Mouse (Mus musculus): ENCODE measurements around the gene Adk. TPM values are rescaled to one million over a fixed set of nuclear protein-coding genes. Genes with fewer than 3 reads are reported as not detected.

Adk gene
- polyA plus RNA-seq, 1 experiment from 2014 or later, result 104 TPM

DNA sequence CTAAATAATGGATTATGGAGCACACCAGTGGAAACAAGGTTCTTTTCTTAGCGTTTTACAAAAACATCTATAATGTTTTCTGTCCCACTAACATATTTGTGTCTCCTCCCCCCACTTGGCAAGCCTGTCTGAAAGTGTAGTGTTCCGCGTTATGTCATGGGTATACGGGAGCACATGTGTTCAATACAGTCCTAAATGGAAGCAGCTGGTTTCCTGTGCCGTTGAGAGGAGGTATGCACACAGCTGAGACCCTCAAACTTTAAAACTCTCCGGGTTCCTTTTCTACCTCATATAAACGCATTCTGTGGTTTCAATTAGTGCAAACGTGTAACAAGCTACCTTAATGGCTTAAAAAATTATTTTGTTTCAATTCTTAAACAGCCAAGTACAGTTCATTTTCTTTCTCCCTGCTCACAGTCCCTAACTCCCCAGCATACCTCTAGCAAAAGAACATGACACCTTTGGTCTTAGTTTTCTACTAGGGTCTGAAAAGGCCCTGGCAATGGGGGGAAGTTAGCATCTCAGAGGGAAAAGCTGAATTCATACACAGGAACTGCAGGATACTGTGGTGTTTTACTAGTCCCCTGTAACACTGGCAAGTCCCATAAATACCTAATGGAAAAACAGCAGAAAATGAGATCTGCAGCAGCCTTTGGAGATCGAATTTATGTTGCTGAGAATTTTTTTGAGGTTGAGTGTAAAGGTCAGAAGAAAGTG, 235.5 kb downstream of the Adk start:
- H3K27ac ChIP-seq, result peak overlapping the region; percentile 48; the same call in 1 of the 2 replicates
- no peak overlapping the region for H3K4me2 ChIP-seq
- H3K9ac ChIP-seq, result no peak overlapping the region
- WGBS, result 74% methylated on average over 9 of the region's 9 CpGs
- no peaks in the 10 kb centered on the region for H3K9me3 ChIP-seq (replicated peaks)
- peaks cover 37% of the 10 kb centered on the region for H3K4me1 ChIP-seq
- no peak overlapping the region for H3K4me3 ChIP-seq
- no peak for ATAC-seq
- H3K27me3 ChIP-seq, result no peaks in the 10 kb centered on the region
- H3K36me3 ChIP-seq (ENCODE audit: poor library complexity, severe bottlenecking), result no peaks in the 10 kb centered on the region

DNA sequence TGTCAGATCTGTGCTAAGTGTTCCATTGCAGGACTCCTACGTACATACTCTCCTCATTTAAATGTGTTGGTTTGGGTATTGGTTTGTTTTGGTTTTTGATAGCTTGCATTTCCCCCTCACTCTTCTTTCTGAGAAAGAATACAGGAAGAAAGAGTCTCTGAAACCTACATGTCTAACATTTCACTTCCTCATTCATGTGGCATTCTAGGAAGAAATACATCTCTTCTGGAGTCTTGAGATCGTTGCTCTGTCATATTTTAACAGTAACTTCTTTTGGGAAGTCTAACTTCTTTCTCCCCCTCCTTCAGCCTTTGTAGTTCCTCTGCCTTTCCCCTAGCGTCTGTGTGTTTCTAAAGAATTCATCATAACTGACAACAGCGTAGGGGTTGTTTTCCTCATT, 247.4 kb downstream of the Adk start:
- Histone ChIP-seq H3K36me3 (ENCODE audit: poor library complexity, severe bottlenecking) (no peaks in the 10 kb centered on the region), H3K4me1 (peaks cover 5% of the 10 kb centered on the region), H3K9ac (no peak overlapping the region), H3K9me3 (replicated peaks) (no peaks in the 10 kb centered on the region), H3K27ac (no peak overlapping the region), H3K4me3 (no peak overlapping the region), H3K4me2 (no peak overlapping the region), H3K27me3 (no peaks in the 10 kb centered on the region)
- 87% methylated on average over 4 of the region's 4 CpGs for WGBS
- no peak for ATAC-seq

DNA sequence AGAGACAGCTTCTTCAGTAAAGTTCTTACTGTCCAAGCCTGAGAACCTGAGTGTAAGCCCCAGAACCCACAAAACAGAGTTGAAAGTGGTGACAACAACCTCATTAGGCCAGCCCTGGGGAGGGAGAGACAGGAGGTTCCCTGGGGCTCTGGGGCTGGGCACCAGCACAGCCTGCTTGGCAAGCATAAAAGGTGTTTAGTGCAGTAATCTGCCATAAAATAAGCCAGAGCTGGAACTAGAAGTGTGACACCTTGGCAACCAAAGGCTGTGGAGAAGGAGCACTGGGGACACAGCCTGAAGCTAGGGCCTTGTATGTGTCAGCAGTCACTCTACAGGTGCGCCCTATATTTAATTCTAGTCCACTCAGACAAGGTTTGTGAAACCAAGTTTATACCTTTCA, 252.4 kb downstream of the Adk start:
- H3K27ac ChIP-seq, result peak overlapping the region; percentile 68
- no peaks in the 10 kb centered on the region for H3K36me3 ChIP-seq (ENCODE audit: poor library complexity, severe bottlenecking)
- ATAC-seq, result peak; percentile 61

DNA sequence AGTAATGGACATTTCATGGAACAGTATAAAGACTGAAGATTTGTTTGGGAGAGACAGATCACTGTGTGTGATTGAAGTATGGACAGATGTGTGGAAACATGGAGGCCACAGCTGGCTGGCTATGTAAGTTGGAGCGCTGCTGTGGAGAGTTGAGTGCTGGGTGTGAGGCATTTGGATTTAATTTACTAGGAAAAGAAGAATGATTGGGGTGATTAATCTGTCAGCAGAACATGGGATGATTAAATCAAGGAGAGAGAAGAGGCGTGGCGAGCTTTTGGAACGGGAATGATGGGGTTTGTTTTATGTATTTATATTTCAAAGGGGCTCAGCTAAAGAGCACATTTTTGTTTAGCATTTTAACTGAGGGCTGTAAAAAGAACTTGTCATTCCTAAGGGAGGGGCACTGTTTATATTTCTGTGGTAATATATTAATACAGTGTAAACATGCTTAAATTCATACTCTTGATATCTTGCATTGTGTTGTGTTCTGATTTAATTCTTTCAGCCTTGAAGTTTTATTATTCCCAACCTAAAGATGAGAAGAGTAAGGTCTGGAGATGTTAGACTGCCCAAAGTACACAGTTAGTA, 256.1 kb downstream of the Adk start:
- H3K4me2 ChIP-seq, result no peak overlapping the region
- H3K9ac ChIP-seq, result no peak overlapping the region
- no peak overlapping the region for H3K4me3 ChIP-seq
- H3K9me3 ChIP-seq (replicated peaks), result no peaks in the 10 kb centered on the region
- H3K27me3 ChIP-seq, result no peaks in the 10 kb centered on the region
- no peak overlapping the region for H3K27ac ChIP-seq
- no peaks in the 10 kb centered on the region for H3K36me3 ChIP-seq (ENCODE audit: poor library complexity, severe bottlenecking)
- no peak for ATAC-seq
- H3K4me1 ChIP-seq, result peaks cover 20% of the 10 kb centered on the region
- WGBS, result 86% methylated on average over 4 of the region's 4 CpGs

More for the DNA sequence above, 252.4 kb downstream of the Adk start:
- Histone ChIP-seq H3K4me3 (no peak overlapping the region), H3K9ac (no peak overlapping the region), H3K27me3 (no peaks in the 10 kb centered on the region), H3K4me2 (no peak overlapping the region), H3K4me1 (peaks cover 20% of the 10 kb centered on the region), H3K9me3 (replicated peaks) (no peaks in the 10 kb centered on the region)
- 83% methylated on average over 1 of the region's 1 CpGs for WGBS

DNA sequence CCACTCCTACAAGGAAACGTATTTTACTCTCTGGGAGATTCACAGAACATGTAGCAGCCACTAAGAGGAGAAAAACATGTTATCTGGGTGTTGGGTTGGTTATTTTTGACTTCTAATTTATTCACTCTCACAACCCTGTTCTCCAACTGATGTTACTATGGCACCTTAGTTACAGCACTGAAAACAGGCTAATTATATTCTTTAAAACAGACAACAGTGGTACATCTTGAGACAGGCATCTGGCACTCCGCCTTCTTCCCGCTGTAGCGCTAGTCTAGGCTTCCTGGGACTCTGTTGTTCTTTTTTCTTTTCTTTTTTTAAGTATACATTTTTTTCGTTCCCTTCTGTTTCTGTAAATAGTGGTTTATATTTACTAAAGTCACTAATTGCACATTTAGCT, 258.2 kb downstream of the Adk start:
- no peaks in the 10 kb centered on the region for H3K36me3 ChIP-seq (ENCODE audit: poor library complexity, severe bottlenecking)
- no peaks in the 10 kb centered on the region for H3K9me3 ChIP-seq (replicated peaks)
- H3K4me3 ChIP-seq, result no peak overlapping the region
- no peak overlapping the region for H3K9ac ChIP-seq
- H3K4me1 ChIP-seq, result peaks cover 7% of the 10 kb centered on the region; the same call in 1 of the 2 replicates
- no peak for ATAC-seq
- 84% methylated on average over 5 of the region's 5 CpGs for WGBS
- H3K27ac ChIP-seq, result no peak overlapping the region; the same call in 1 of the 2 replicates
- no peak overlapping the region for H3K4me2 ChIP-seq
- no peaks in the 10 kb centered on the region for H3K27me3 ChIP-seq

DNA sequence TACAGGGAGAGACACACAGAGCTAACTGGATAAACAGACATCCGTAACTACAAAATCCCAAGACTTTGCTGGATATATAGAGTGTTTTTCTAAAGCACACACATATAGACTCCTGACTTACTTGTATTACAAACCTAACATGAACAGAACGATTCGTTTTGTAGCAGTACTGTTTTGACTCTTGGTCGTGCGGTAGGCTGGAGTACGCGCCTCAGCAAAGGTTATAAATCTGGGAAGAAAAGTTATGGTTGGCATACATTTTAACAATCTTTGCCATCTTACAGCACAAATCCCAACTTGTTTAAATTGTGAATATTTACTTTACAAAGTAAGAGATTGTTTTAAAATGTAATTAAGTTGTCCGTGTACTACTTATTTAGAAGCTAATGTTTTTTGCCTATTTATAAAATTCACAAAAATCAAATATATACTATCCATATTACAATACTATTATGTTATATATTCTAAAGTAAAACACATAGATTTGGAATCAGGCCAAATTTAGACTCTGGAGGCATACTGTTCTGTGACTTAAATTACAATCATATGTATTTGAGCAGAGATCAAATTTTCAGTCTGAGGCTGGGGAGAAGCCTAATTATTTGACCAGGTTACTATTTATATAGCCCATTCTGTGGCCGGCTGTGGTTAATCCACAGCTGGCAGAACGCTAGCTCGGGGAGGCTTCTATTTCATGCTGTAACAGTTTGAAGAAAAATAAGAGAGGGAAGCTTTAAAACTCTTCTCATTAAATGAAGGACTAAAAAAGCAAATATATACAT, 261.4 kb downstream of the Adk start:
- no peak overlapping the region for H3K27ac ChIP-seq
- no peaks in the 10 kb centered on the region for H3K4me1 ChIP-seq
- ATAC-seq, result no peak
- H3K4me2 ChIP-seq, result no peak overlapping the region
- H3K9ac ChIP-seq, result no peak overlapping the region
- H3K27me3 ChIP-seq, result no peaks in the 10 kb centered on the region
- H3K9me3 ChIP-seq (replicated peaks), result no peaks in the 10 kb centered on the region
- H3K36me3 ChIP-seq (ENCODE audit: poor library complexity, severe bottlenecking), result no peaks in the 10 kb centered on the region
- no peak overlapping the region for H3K4me3 ChIP-seq
- 83% methylated on average over 11 of the region's 11 CpGs for WGBS

DNA sequence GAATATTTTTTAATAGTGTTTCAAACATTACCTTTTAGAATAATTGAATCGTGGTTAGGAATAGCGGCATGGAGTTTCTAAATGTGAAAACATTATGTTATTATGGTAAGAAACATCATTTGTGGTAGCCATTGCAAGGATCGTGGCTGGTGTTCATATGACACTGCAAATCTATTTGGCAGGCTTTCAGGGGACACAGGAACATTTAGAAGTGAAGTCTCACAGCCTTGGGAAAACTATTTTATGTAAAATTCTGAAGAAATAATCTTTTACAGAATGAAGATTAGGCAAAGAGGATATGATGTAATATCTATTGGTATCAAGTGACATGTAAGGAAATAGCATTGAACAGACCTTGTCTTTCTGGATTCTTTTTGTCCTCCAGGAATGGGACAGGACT, 262.1 kb downstream of the Adk start:
- Histone ChIP-seq H3K27me3 (no peaks in the 10 kb centered on the region), H3K4me2 (no peak overlapping the region), H3K9ac (no peak overlapping the region), H3K9me3 (replicated peaks) (no peaks in the 10 kb centered on the region), H3K4me1 (no peaks in the 10 kb centered on the region), H3K36me3 (ENCODE audit: poor library complexity, severe bottlenecking) (no peaks in the 10 kb centered on the region), H3K27ac (no peak overlapping the region), H3K4me3 (no peak overlapping the region)
- 91% methylated on average over 3 of the region's 3 CpGs for WGBS
- no peak for ATAC-seq

DNA sequence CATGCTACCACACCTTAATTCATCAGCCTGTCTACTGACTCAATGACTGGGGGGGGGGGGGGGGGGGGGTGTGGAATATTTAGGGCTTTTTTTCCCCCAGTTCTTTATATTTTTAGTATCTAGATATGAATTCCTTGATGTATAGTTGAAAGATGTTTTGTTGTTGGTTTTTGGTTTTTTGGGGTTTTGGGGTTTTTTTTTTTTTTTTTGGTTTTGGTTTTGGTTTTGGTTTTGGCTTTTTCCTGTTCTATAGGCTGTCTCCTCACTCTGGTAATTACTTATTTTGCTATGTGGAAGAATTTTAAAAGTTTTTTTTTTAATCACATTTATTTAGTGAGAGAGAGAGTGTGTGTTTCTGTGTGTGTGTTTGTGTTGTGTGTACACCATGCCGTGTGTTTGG, 282.5 kb downstream of the Adk start:
- no peak overlapping the region for H3K4me3 ChIP-seq
- no peak overlapping the region for H3K9ac ChIP-seq
- 88% methylated on average over 1 of the region's 1 CpGs for WGBS
- H3K27ac ChIP-seq, result no peak overlapping the region
- no peaks in the 10 kb centered on the region for H3K36me3 ChIP-seq (ENCODE audit: poor library complexity, severe bottlenecking)
- peaks cover 8% of the 10 kb centered on the region; the same call in 1 of the 2 replicates for H3K4me1 ChIP-seq
- no peaks in the 10 kb centered on the region for H3K9me3 ChIP-seq (replicated peaks)
- H3K27me3 ChIP-seq, result no peaks in the 10 kb centered on the region
- ATAC-seq, result no peak
- H3K4me2 ChIP-seq, result no peak overlapping the region

DNA sequence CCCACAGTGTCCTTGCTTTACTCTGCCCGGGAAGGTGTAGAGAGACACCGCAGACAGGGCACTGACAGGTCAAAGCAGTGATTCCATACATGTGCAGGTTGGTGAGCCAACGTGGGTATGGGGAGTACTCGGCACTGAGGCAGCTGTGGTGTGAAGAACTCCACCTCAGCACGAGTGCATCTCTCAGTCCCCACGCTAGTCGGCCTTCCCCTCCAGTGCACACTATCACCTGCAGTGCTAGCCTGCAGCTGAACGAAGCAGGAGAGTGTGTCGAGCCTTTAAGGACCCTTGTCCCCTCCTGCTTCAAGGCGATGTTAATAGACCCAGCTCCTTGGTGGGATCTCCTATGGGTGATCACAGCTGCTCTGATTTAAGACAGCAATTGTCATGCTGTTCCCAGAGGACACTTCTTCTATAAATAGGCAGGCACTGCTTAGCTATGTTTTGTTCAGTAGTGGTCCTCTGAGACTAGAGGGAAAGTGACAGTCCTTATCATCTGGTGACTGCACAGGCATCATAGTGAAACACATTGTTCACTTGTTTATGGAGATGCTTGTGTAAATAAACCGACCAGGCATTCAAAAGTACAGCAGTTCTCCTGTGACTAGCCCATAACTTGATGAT, 283.4 kb downstream of the Adk start:
- no peaks in the 10 kb centered on the region for H3K9me3 ChIP-seq (replicated peaks)
- H3K4me2 ChIP-seq, result no peak overlapping the region
- no peaks in the 10 kb centered on the region for H3K36me3 ChIP-seq (ENCODE audit: poor library complexity, severe bottlenecking)
- no peak overlapping the region for H3K9ac ChIP-seq
- H3K27me3 ChIP-seq, result no peaks in the 10 kb centered on the region
- no peak overlapping the region for H3K4me3 ChIP-seq
- no peak for ATAC-seq
- no peak overlapping the region for H3K27ac ChIP-seq
- H3K4me1 ChIP-seq, result peaks cover 8% of the 10 kb centered on the region; the same call in 1 of the 2 replicates
- WGBS, result 67% methylated on average over 11 of the region's 11 CpGs

DNA sequence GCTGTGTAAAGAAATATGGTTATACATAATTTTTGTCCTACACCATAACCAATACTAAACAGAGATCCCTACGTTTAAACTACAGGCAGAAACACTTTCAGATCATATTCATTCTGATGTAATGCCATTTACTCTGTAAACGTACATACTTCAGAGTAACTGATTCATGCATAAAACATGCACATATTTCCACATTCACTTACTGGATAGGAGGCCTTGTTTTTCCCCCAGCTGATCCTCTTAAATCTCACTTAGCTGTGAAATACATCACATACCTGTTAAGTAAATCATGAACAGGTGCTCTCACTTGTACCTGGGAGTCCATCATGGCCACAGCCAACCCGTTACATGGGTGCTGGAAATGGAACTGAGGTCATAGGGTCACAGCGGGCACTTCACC, 285.6 kb downstream of the Adk start:
- no peak for ATAC-seq
- no peaks in the 10 kb centered on the region for H3K9me3 ChIP-seq (replicated peaks)
- H3K4me1 ChIP-seq, result peaks cover 8% of the 10 kb centered on the region; the same call in 1 of the 2 replicates
- no peak overlapping the region for H3K4me2 ChIP-seq
- H3K9ac ChIP-seq, result no peak overlapping the region
- H3K27ac ChIP-seq, result no peak overlapping the region
- 81% methylated on average over 4 of the region's 4 CpGs for WGBS
- H3K27me3 ChIP-seq, result no peaks in the 10 kb centered on the region
- no peak overlapping the region for H3K4me3 ChIP-seq
- no peaks in the 10 kb centered on the region for H3K36me3 ChIP-seq (ENCODE audit: poor library complexity, severe bottlenecking)

DNA sequence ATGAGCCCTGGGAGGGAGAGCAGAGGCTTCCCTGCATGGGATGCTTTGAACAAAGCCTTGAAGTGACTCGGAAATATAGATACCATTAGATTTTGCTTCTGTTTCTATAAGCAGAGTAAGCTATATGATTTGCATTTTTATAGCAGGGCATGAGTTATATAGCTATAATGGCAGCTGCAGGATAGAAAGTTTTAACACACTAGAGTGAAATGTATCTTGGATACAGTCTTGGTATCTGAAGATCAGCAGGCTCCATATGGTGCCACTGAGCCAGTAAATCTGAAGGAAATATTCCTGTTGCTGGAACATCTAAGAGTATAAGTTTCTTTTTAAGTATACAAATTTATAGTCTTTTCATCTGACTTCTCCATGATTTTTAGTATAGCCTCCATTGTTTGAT, 288.8 kb downstream of the Adk start:
- Histone ChIP-seq H3K36me3 (ENCODE audit: poor library complexity, severe bottlenecking) (no peaks in the 10 kb centered on the region), H3K27ac (no peak overlapping the region), H3K4me1 (no peaks in the 10 kb centered on the region), H3K9ac (no peak overlapping the region), H3K27me3 (no peaks in the 10 kb centered on the region), H3K4me2 (no peak overlapping the region), H3K9me3 (replicated peaks) (no peaks in the 10 kb centered on the region), H3K4me3 (no peak overlapping the region)
- ATAC-seq, result no peak
- 77% methylated on average over 1 of the region's 1 CpGs for WGBS

DNA sequence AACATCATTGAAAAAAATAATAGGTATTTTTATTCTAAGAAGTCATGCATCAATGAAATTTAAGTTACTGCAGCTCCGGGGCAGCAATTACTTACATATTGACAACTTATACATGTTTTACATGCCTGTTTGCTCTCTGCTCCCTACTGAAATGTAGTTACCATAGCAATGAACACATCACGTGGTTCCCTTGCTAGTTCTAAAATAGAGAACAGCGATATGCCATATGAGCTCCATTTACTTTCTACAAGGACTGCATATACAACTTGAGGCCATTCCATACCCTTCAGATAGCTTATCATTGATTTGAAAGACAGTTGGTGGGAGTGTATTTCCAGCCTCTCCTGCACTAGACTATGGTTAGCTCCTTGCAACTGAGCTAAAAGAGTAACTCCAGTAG, 290.6 kb downstream of the Adk start:
- Histone ChIP-seq H3K27ac (no peak overlapping the region), H3K4me1 (no peaks in the 10 kb centered on the region), H3K4me3 (no peak overlapping the region), H3K36me3 (ENCODE audit: poor library complexity, severe bottlenecking) (no peaks in the 10 kb centered on the region), H3K9me3 (replicated peaks) (no peaks in the 10 kb centered on the region), H3K27me3 (no peaks in the 10 kb centered on the region), H3K9ac (no peak overlapping the region), H3K4me2 (no peak overlapping the region)
- WGBS, result 88% methylated on average over 3 of the region's 3 CpGs
- peak; percentile 48; the same call in 1 of the 2 replicates for ATAC-seq

Data from forebrain, embryonic 13.5 days (tissue).